Mouse (Mus musculus): ENCODE measurements around the gene Spock1.
"Not testable (repeated sequence)": the region's sequence is repeated elsewhere in the genome, so short reads cannot be mapped to it uniquely, and the experiment has no call there.

The Spock1 gene

DNA sequence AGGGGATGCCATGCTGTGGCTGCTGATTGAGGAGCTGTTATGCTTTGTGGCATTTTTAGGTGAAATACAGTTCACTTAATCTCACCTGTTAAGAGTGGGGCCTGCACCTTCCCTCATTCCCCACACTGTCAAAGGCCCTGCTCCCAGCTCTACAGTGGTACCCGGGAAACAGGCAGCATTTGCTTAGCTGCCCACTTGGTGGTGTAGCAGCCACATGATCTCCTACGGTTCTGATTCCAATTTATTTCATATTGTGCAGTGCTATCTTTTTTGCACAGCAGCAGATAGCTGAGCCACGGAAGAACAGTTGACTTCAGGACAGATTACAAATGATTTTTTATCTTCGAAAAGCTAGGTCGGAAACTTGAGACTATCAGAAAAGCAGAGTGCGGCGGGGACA, 406.6 kb downstream of the Spock1 start:
- DNase-seq (ENCODE audit: low read depth, low spot score) = no peak

DNA sequence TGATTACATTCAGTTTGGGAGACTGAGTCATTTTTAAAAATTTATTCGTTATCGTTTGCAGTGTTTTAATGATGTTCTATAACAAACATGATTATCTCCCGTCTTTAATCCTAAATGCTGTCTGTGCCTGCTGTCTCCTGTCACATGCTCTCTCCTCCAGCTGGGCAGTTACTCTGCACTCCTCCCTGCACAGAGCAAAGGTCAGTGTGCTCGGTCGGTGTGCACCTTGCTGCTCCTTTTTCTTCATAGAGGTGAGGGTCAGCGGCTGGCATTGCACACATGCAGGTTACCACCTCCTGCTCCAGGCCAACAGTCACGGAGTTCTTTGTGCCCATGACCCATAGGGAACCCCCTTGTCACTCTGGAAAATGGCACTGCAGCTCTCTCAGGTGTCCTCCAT, 411.4 kb downstream of the Spock1 start:
- DNase-seq (ENCODE audit: low read depth, low spot score) = no peak

DNA sequence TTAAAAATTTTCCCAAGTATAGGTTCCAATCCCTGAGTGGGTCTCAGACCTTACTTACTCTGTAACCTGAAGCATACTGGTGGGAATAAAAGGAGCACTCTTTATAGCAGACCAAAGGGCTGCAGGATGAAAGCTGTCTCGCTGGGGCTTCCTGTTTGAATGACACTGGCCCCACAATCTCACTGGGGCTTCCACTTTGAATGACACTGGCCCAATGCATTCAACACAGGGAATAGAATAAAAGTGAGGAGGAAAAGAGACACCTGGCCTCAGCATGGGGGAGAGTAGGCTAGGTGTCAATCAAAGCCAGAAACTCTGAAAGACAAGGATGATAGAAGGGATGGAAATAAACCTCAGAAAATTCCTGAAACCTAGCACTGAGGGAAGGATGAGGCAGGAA, 413.3 kb downstream of the Spock1 start:
- DNase-seq (ENCODE audit: low read depth, low spot score) = no peak

DNA sequence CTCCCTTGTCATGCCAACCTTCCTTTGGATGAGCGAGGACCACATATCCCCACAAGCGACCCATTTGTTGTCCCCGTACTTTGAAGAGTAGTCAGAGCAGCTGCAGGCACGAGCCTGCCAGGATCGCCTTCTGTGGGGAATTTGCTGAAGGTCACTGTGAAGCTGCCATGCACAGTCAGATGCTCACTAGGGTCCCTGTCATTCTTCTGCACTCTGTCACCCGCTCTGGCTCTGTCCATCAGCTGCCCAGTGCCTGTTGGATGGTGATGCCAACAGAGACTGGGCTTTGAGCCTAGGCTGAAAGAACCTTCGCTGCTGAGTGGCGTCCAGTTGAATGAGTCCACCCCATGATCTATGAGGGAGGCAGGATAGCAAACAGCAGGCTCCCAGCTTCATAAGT, 419.2 kb downstream of the Spock1 start:
- DNase-seq (ENCODE audit: low read depth, low spot score) = no peak

DNA sequence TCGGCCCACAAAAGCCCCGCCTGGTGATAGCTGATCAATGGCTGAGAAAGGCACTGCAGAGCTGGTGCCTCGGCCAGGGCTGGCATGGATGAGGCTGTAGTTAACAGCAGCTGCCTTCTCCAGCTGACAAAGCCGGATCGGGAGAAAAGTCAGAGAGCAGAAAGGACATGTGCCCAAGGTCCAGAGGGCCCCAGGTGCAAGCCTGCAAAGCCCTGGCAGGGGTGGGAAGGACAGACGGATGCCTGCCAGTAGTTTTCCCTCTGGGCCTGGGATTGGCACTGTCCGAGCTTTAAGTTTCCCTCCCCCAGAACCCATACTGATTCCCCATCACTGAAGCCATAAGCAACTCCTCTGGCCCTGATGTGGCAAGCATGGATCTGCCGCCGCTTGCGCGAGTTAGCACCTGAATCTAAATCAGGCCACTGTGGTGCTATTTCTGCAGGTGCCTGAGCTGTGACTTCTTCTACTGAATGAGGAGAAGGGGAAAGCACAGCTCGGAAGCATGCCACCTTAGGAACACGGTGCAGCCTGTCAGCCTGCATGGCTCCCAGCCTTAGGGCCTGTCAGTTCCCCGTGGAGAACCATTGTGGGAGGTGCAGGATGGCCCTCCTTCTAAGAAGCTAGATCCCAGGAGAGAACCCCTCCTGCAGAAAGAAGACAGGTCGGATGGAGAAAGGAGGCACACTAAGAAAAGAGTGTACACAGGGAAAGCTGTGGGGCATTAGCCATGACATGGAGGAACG, 423.5 kb downstream of the Spock1 start:
- DNase-seq (ENCODE audit: low read depth, low spot score) = no peak

DNA sequence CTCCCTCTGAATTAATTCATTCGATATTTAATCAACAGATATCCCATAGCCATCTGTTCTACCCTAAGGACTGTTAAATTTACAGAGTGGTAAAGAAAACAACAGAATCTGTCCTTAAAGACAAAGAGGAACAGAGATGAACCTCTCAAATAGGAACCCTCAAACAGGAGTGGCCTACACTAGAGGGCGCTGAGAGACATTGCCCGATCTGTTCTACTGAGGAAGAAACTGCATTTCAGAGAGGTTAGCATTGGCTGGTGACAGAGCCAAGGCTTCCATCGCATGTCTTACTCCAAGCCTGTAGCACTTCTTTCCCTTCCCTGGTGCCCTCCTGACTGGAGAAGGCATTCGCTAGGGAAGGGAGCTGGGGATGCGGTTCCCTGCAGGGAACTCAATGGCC, 431.4 kb downstream of the Spock1 start:
- DNase-seq (ENCODE audit: low read depth, low spot score) = peak; percentile 30

DNA sequence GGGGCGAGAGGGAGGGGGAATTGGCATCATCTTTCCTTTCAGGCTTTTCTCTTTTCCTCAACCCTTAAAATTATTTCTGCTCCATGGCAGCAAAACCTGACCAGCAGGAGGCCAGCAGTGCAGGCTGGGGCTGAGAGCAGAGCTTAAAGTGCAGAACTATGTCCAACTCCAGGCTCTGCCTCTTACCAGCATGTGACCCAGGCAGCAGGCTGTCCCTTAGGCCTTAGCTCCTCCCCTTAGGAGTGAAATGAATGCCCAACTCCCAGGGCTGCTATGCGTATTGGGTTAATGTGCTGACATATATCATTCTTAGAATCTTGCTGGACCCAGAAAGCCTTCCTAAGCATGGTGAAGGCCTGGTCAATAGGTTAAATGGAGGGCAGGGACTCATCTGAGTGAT, 434.1 kb downstream of the Spock1 start:
- DNase-seq (ENCODE audit: low read depth, low spot score) = no peak

DNA sequence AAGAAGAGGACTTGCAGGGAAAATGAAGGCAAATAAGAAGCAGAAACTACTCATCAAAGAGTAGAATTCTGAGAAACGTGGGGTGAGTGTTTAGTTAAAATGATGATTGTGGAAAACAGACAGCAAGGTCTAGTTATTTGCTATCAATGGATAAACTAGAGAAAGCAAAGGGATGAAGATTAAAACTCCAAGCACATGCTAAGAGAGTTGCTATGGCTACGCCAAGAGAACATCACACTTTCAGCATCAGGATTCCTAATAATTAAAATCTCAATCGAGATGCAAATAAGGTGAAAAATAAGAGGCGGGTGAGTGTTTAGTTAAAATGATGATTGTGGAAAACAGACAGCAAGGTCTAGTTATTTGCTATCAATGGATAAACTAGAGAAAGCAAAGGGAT, 437.2 kb downstream of the Spock1 start:
- DNase-seq (ENCODE audit: low read depth, low spot score) = not testable (repeated sequence)

DNA sequence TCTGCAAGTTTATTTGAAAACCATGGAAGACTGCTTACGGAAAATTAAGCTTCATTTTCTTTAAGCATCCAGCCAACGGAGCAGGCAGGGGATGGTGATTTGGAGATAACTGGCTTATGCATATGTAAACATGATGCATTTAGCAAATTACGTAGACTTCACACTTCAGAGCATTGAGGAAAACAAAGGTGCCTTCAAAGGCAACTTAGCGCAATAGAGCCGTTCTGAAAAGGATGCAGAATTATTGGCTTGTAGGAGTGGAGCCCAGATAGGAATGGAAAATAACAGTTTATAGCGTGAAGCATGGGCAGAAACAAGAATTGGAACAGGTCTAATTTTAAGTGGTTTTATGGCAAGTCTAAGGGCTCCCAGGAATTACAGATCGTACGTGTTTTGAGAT, 448.2 kb downstream of the Spock1 start:
- DNase-seq (ENCODE audit: low read depth, low spot score) = no peak

DNA sequence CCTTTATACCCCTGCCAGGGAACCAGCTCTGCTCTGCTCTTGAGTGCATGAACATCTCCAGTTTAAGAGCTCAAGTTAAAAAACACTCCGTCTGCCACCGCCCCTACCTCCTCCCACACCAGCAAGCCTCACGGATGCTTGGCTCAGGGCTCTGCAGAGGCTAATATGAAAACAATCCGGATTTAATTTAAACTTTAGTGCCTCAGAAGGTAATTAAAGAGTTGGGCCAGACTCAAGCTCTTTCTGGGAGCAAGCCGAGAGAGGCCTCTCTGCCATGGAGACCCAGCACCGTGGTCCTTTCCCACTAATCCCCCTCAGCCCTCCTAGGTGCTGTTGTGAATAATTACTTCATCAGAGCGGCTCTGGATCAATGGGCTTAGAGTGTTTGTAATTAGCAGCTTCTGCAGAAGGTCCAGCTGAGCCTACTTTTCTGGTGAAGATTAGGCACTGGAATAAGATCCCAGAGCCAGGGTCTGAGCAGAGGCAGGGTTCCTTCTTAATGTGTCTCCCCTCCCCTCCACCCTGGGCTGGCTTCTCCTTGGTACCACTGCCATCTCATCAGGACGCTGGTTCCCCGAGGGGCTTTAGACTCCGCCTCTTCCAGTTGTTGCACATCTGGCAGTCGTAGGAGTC, 457.8 kb downstream of the Spock1 start:
- no peak for DNase-seq (ENCODE audit: low read depth, low spot score)

DNA sequence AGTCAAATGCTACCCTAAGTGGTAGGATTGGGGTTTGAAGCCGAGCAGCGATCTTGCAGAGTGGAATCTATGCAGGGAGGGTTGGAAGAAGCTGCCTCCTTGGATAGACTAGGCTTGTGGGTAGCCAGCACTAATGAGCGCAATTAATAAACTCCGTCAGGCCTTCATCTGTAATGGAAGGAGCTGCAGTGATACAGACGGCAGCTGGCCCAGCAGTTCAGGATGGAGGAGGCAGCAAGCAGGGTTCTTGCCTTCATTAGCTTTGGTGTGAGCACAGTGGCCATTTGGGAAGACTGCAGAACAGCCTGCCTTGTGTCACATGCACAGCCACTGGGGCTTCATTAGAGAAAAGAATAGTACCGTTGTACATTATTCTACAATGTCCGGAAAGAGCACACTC, 459.2 kb downstream of the Spock1 start:
- DNase-seq (ENCODE audit: low read depth, low spot score) = no peak

DNA sequence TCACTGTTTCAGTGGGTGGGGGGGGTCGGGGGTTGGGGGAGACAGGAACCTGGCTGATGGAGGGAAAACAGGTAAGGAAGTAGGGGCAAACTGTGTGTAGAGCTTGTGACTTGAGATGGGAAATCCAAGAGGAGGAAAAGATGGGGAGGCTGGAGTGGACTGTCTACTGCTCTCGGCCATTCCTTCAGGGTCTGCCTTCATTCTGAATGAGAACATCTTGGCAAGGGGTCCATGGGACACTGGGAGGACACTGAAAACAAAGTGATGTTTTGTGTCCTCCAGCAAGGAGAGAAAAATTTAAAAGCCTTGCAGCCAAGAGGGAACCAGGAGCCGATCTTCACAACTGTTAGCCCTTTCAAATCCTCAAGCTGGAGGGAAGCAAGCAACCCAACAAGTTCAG, 463.2 kb downstream of the Spock1 start:
- no peak for DNase-seq (ENCODE audit: low read depth, low spot score)

DNA sequence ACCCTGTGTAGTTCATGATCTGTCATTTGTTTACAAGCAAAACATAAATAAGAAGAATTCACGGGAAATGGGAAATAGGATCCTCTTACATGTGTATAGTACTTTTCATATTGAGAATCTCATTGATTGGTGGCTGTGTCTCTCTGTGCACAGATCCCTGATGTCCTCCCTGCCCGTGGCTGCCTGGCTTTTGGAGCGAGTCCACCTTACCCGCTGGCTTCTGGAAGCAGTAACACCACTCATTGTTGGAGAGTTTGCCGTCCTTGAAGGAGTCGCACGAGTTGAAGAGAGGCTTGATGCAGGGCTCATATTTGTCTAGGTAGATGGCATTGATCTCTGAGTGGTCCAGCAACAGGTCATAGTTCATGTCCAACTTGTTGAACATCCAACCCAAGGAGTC, 468.0 kb downstream of the Spock1 start:
- no peak for DNase-seq (ENCODE audit: low read depth, low spot score)

DNA sequence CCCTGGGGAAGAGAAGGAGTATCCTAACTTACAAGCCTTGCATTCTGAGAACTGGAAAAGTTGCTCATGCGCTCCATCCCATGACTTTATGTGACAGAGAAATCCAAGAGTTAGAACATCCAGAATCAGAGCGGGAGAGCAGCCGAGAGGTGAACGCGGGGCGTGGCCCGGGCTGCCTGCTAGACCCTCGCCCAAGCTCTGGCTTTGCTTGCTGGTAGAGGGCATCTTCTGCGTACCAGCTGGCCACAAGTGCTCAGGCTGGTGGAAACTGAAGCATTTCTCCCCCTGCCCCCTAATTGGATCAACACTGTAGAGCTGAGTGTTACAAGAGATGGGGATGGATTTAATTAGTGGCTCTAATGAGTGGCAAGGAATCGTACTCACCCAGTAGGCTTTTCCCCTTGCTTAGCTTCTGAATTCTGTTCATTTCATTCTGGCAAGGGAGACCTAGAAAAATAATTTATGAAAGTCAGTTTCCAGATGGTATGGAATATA, 472.4 kb downstream of the Spock1 start:
- no peak for DNase-seq (ENCODE audit: low read depth, low spot score)

DNA sequence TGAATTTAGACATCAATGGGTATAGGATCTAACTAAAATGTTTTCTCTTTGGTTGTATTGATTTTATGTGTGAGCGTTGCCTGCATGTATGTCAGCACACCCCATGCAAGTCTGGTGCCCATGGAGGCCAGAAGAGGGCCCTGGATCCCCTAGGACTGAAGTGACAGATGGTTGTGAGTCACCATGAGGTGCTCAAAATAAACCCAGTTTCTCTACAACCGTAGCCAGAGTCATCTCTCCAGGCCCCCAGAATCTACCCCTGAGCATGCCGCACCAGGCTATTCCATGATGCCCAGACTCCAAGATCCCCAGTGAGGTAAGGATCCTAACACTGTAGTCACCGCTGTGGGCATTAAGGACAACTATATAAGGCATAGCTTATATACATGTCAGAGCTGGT, 474.3 kb downstream of the Spock1 start:
- DNase-seq (ENCODE audit: low read depth, low spot score) = no peak

DNA sequence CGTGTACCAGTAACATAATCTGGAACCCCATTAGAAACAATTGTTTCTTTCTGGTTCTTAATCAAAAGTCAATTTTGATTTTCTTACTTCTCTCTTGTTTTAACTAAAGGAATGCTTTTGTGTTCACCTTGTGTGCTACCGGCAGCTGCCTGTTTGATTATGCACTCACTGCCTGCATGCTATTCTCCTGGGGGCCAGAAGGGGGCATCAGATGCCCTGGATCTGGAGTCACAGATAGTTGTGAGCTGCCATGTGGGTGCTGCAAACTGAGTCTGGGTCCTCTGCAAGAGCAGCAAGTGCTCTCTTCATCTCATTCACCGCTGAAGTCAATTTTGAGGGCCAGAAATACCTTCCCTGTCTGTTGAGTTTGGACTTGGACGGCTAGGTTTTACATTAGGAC, 476.3 kb downstream of the Spock1 start:
- DNase-seq (ENCODE audit: low read depth, low spot score) = no peak

DNA sequence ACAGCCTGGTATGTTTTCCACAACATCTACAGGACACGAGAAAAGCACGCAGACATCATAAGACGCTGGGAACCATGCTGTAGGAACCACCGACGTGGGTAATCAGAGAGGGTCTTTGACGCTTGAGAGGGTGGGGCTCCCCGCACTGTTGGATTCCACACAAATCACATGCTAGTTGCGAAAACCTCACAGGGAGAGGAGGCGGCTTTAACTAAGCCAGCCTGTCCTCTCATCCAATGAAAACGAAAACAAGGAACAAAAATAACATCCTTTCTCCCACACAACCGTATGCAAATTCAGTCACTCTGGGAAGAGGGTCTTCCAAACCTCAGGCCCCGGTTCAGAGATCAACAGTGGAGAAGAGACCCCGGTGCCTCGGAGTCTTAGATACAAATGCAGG, 479.3 kb downstream of the Spock1 start:
- no peak for DNase-seq (ENCODE audit: low read depth, low spot score)

DNA sequence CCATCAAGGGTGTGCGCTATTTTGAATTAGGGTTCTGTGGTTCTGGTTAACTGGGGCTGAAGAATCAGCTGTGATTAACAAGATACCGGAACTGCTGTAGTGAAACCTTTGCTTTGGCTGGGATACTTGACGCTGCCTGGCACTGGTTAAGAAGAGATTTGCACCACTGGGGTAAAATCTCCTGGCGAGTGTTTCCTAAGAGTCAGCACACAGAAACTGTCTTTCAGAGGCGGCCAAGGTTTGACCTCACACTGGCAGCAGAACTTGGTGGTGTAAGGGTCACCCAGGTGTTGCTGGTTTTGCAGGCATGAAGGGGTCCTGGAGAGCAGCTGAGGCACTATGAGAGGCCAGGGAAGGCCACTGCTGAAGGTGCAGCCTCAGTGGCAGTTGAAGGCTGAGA, 489.4 kb downstream of the Spock1 start:
- DNase-seq (ENCODE audit: low read depth, low spot score) = no peak

DNA sequence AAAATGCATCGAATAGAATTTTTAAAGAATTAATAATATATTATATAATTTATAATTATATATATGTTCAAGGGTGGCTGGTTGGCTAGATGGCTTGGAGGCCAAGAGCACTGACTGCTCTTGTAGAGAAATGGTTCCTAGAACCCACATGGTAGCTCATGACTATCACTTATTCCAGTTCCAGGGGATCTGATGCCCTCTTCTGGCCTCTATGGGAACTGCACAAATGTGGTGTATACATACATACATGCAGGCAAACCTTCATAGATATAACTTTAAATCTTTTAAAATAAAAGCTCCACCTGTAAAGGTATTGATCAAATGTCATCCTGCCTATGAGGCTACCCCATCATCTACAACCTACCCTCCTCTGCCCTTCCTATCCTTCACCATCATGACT, 493.4 kb downstream of the Spock1 start:
- DNase-seq (ENCODE audit: low read depth, low spot score) = no peak

DNA sequence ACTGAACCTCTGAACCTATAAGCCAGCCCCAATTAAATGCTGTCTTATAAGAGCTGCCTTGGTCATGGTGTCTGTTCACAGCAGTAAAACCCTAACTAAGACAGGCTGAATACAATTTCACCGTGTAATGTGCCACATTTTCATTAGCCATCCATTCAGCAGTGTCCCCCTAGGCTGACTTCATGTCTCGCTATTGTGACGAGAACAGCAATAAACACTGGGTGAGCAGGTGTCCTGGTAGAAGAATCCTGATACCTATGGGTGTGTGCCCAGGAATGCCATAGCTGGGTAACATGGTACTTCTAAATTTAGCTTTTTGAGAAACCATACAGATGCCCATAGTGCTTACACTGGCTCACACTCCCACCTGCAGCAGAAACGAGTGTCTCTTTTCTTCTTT, 500.5 kb downstream of the Spock1 start:
- no peak for DNase-seq (ENCODE audit: low read depth, low spot score)

DNA sequence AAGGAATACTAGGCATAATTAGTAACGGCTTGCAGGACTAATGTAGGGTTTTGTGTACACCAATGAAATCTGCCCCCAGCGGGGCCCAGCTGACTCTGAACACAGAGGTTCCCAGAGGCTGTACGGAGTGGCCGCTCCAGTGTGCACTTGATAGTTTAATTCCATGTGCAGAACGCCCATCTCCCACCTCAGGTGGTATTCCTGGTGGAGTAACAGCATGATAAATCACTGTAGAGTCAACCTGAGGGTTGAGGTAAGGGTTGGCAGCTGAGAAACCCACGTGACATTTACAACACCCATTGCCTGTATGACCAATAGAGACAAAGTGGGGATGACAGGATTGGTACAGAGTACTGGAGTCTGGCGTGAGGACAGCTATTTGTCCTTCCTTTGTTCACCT, 505.7 kb downstream of the Spock1 start:
- DNase-seq (ENCODE audit: low read depth, low spot score) = no peak

DNA sequence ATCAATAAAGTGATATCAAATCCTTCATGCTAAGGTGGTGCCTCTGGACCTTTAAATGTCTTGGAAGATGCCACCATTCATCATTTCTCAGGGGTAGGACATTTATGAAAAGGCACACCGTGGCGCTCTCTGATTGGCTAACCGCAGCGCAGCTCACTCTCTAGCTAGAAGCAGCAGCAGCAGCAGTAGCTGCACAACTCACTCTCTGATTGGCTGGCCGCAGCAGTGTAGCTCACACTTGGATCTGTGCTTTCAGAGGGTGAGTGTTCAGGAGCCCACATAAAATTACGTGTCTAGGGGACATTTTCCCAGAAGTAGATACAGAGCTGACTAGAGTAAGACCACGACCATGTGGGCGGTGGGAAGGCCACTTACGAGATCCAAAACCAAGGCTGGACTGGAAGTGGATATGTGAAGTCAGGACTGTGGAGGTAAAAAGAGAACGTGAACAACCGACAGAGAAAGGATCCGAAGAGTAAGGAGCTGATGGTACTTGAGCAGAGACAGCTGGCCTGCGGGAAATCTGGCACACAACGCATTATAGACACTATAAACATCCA, 535.9 kb downstream of the Spock1 start:
- no peak for DNase-seq (ENCODE audit: low read depth, low spot score)

Measured in mesoderm, embryonic 11.5 days (tissue).